Mouse (Mus musculus): ENCODE data around the gene Msx1. TPM values are rescaled to one million over a fixed set of nuclear protein-coding genes. Genes with fewer than 3 reads are reported as not detected.

Msx1 gene
- total RNA-seq, 1 experiment from 2014 or later = not detected

DNA sequence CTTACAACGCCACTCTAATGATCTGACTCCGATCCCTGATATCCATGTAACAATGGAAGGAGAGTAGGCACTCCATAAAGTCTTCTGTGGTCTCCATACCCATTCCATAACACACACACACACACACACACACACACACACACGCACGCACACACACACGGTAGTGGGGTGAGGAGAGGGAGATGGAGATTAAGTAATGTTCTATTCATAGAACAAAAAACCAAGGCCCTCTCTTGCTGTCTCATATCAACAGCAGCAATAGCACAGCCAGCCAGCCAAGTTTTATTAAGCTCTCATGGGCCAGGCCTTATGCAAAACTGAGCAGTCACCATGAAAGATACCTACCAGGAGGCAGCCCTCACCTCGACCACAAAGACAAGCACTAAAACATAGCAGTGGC is 19.1 kb downstream of the Msx1 start:
- no peak for ATAC-seq (replicated peaks; ENCODE audit: insufficient number of reproducible peaks, low FRiP score, low TSS enrichment, poor library complexity, severe bottlenecking)

DNA sequence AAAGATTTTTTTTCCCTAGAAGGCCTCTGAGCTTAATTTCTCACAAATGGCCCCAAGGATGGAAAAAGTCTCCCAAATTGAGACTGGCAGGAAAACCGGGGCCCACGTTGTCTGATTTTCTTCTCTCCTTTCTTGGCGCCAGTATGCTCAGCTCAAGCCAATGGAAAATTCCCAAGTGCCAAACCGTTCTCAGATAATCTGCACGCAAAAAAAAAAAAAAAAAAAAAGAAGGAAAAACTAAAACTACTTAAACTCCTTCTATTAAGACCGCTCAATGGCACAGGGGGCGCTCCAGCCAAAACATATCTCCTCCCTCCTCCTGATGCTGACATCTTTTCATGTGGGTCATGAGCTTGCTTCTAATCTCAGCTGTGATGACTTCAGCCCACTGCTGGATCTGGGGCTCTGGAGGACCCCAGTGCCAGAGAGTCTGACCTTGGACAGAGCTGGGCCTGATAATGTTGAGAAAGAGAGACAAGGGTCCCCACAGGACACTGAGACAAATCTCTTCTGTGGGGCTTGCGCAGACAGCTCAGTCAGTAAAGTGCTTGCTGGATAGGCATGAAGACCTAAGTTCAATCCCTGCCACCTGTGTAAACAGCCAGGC is 19.8 kb downstream of the Msx1 start:
- no peak for ATAC-seq (replicated peaks; ENCODE audit: insufficient number of reproducible peaks, low FRiP score, low TSS enrichment, poor library complexity, severe bottlenecking)

DNA sequence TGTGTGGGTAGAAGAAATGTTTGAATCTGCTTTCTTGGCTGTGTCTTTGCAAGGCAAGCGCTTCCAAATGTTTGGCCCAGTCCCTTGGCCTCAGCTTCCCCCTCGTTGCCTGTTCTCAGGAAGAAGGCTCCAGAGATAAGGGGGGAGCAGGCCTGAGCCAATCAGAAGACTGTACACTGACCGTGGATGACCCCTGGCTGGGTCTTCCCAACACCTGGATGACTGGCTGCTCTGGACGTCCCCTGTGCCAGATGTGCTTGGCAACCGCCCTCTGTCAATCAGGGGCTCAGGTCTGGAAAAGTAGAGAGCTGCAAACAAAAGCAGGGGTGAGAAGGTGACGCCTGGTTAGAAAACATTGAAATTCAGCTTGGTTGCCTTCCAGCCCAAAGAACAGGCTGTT is 27.1 kb downstream of the Msx1 start:
- no peak for ATAC-seq (replicated peaks; ENCODE audit: insufficient number of reproducible peaks, low FRiP score, low TSS enrichment, poor library complexity, severe bottlenecking)

DNA sequence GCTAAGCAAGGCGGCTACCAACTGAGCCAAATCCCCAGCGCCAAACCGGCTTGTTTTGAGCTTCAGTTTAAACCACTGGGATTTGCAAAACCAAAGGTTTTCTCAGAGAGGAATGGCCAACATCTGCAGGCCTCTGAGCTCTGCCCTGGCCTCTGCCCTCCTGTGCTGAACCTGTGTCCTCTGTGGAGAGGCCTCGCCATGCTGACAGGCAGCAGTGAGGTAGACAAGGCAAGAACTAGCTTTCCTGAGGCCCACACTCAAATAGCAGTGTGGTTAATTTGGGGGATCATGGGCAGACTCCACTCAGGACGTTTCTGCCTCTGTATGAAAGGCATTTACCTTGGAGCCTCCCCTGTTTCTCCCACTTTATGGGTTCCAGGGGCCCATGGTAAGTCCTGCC is 27.6 kb downstream of the Msx1 start:
- ATAC-seq (replicated peaks; ENCODE audit: insufficient number of reproducible peaks, low FRiP score, low TSS enrichment, poor library complexity, severe bottlenecking) = no peak

DNA sequence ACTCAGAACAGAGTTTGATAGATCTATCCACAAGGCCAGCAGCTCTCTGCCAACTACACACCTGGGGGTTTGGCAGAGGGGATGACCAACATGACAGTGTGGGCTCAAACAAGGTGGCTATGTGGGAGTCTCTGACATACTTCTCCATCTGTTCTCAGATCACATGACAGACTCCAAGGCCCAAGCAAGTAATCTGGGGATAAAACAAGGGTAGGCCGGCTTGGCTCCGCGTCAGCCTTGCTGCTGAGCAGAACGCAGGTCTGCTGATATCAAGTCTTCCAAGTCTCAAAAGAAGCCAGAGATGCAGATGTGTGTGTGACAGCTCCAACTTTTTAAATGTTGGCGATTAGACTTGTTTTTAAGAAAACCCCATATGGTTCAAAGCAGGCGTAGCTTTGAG is 28.7 kb downstream of the Msx1 start:
- no peak for ATAC-seq (replicated peaks; ENCODE audit: insufficient number of reproducible peaks, low FRiP score, low TSS enrichment, poor library complexity, severe bottlenecking)

DNA sequence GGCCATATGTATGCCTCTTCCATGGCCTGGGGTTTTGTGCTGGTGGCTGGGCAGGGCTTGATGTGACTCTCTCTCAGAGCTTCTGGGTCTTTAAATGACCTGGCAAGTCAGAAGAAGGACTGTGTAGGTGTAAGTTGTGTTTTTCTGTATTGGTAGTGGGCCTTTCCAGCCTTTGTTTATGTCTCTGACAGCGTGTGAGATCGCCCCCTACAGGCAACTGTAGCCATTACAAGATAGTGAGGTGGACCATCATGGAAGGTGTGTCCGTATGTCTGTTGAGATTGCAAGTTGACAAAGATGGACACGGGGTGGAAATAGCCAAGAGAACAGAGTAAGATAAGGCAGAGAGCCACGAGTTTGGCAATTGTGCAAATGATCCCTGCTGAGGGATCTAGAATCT is 32.2 kb downstream of the Msx1 start:
- ATAC-seq (replicated peaks; ENCODE audit: insufficient number of reproducible peaks, low FRiP score, low TSS enrichment, poor library complexity, severe bottlenecking) = no peak

DNA sequence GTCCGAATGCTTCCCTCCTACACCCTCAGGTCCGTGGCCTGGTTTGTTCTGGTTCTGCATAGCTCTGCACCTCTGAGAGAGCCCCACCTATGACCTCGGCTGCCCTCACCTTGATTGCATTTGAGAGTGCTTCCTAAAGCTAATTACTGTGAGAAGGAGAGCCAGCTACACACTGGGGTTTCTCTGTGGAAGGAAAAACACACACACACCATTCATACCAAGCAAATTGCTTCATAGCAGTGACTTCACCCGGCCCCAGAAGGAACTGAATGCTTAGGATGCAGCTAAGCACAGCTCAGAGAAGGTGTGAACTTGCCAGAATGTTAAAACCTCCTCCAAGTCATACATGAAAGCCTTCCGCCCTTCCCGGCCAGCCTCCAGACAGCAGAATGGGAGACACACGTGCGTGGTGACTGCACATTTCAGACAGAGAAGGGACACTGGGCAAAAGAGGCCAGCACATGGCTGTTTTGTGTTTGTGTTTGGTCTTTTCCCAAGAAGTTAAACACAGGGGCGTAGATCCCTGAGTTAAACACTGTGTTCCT is 39.5 kb downstream of the Msx1 start:
- ATAC-seq (replicated peaks; ENCODE audit: insufficient number of reproducible peaks, low FRiP score, low TSS enrichment, poor library complexity, severe bottlenecking) = no peak

DNA sequence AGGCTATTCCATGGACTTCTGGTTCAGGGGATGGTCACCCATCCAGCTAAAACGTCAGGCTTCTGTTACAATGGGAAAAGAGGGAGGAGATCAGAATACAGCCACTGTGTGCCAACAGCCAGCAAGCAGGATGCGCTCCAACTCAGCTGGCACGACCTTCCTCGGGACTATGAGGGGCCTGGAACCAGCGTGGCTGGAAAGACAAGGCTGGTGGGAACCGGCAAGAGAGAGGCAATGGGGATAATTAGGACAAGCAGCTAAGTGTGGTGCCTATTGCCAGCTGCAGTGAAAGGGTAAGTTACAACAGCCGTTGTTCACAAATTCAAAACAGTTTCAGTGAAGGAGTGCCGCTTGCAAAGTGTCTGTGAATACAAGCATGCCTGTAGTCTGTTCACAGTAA is 41.1 kb downstream of the Msx1 start:
- ATAC-seq (replicated peaks; ENCODE audit: insufficient number of reproducible peaks, low FRiP score, low TSS enrichment, poor library complexity, severe bottlenecking) = no peak

DNA sequence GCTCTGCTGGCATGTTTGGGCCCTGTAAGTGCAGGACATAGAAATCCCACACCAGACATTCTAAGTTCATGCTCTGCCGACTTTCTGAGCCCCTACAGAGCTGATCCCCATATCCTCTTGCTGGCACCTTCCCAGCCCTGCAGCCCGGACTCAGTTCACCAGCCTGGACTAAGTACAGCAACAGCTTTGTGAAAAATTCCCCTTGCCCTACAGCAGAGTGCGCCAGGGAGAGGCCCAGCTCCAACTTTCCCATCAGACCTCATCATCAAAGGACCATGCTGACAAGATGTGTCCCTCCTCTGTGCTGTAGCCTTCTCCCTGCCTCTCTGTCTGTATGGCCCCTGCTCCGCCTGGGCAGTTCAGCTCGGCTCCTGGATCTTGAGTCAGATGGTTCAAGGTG is 48.7 kb downstream of the Msx1 start:
- ATAC-seq (replicated peaks; ENCODE audit: insufficient number of reproducible peaks, low FRiP score, low TSS enrichment, poor library complexity, severe bottlenecking) = no peak

DNA sequence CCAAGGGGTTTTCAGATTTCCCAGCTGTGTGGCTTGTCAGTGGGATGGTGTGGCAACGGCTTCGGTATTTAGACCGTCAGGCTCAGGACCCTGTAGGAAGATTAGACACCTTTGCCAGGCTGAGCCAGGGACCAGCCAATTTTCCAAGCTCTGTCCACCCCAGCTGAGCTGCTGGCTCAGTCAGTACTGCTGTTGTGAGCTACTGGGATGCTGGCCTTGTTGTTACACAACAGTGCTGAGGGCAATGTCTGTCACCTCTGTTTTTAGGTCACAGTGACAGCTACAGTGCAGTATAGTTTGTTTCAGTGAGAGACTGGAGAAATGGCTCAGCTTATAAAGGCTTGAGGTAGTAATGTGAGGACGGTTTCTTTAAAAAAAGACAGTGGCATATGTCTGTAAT is 50.4 kb downstream of the Msx1 start:
- ATAC-seq (replicated peaks; ENCODE audit: insufficient number of reproducible peaks, low FRiP score, low TSS enrichment, poor library complexity, severe bottlenecking) = no peak

DNA sequence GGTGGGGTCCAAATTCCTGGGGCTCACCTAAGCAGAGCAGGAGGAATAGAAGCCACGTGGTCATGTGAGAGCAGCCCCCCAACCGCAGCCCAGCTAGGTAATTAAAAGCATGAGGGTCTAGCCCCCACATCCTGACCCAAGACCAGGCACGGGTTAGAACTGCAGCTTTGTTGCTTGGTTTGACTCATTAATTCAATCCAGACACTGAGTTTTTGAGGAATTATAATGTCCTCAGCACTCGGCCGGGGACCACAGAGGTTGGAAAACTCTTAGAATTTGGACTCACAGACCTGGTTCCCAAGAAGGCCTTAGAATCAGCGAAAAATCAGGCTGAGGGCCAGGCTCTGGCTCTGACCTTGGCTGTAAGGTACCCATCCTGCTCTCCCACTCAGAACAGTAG is 53.5 kb downstream of the Msx1 start:
- no peak for ATAC-seq (replicated peaks; ENCODE audit: insufficient number of reproducible peaks, low FRiP score, low TSS enrichment, poor library complexity, severe bottlenecking)

Other genes starting within 250 kb of the Msx1 start
- not detected in 3 replicates for gene Stk32b, start 107.4 kb downstream of the Msx1 start, total RNA-seq (2017)
- gene Cytl1, start 89.1 kb downstream of the Msx1 start, total RNA-seq (2017) = not detected in 3 replicates
- 50.6 to 57.1 TPM (median 50.7 TPM) in 3 replicates for gene Stx18, start 214.2 kb upstream of the Msx1 start, total RNA-seq (2017)

Measured in monocyte, adult 5-6 weeks (primary cell).